ENCODE assay signal across 15 mouse cellular contexts in genomic region chr9:35340263-35340573, GRCm38 (mm10).
DNase-seq lines count a peak whose midpoint lies in the region; ATAC-seq and TF ChIP-seq lines count a peak whose summit lies in the region.
"Had no signal": no experiment of that assay in that cellular context is flagged by ENCODE, and none has a peak within 500 bp of the region (broad histone marks: within the 10 kb centered on the region; RNA-seq: fewer than 3 reads in every experiment).

No protein-coding gene starts in this region.

- H3K9ac ChIP-seq in heart, embryonic 12.5 days, result no peak overlapping the region
- no peak overlapping the region for H3K9ac ChIP-seq in embryonic facial prominence, embryonic 12.5 days
- H3K9ac ChIP-seq in limb, embryonic 12.5 days (replicated peaks), result no peak overlapping the region
- no peak overlapping the region for H3K9ac ChIP-seq in hindbrain, embryonic 16.5 days (ENCODE audit: low read depth, low read length)
- H3K9ac ChIP-seq: hindbrain, embryonic 13.5 days; liver, embryonic 14.5 days; lung, embryonic 15.5 days; midbrain, embryonic 12.5 days had no signal

- 59% methylated on average over 4 of the region's 4 CpGs for WGBS in heart, embryonic 12.5 days
- WGBS in embryonic facial prominence, embryonic 12.5 days, result 68% methylated on average over 4 of the region's 4 CpGs
- WGBS in limb, embryonic 12.5 days, result 52% methylated on average over 4 of the region's 4 CpGs
- 90% methylated on average over 4 of the region's 4 CpGs for WGBS in hindbrain, embryonic 16.5 days

- H3K4me3 ChIP-seq in heart, embryonic 12.5 days, result no peak overlapping the region
- H3K4me3 ChIP-seq in C2C12 (ENCODE audit: insufficient read depth, poor library complexity, severe bottlenecking), result no peak overlapping the region
- no peak overlapping the region for H3K4me3 ChIP-seq in embryonic facial prominence, embryonic 12.5 days
- H3K4me3 ChIP-seq in limb, embryonic 12.5 days (replicated peaks), result no peak overlapping the region
- H3K4me3 ChIP-seq in hindbrain, embryonic 16.5 days (ENCODE audit: low read length), result no peak overlapping the region
- H3K4me3 ChIP-seq: hindbrain, embryonic 13.5 days; lung, embryonic 15.5 days; midbrain, embryonic 12.5 days had no signal

- no peak overlapping the region for H3K4me2 ChIP-seq in heart, embryonic 12.5 days
- no peak overlapping the region for H3K4me2 ChIP-seq in embryonic facial prominence, embryonic 12.5 days (replicated peaks)
- H3K4me2 ChIP-seq in limb, embryonic 12.5 days, result peak overlapping the region; percentile 7; the same call in 1 of the 2 replicates
- no peak overlapping the region for H3K4me2 ChIP-seq in hindbrain, embryonic 16.5 days (ENCODE audit: low read length)
- H3K4me2 ChIP-seq: hindbrain, embryonic 13.5 days; lung, embryonic 15.5 days; midbrain, embryonic 12.5 days had no signal

- no peak for DNase-seq in heart, postnatal 14 days
- no peak for DNase-seq in cerebellum, adult 18-20 months
- DNase-seq: adrenal gland, adult 2 months; kidney, adult 8-10 months; kidney, postnatal 25 days; lung, postnatal 4 days had no signal

- no peaks in the 10 kb centered on the region for H3K79me2 ChIP-seq in C2C12 (ENCODE audit: control insufficient read depth, insufficient read depth)

- no peaks in the 10 kb centered on the region for H3K36me3 ChIP-seq in heart, embryonic 12.5 days
- H3K36me3 ChIP-seq in C2C12 (ENCODE audit: control insufficient read depth, insufficient read depth), result no peaks in the 10 kb centered on the region
- no peaks in the 10 kb centered on the region for H3K36me3 ChIP-seq in embryonic facial prominence, embryonic 12.5 days
- no peaks in the 10 kb centered on the region for H3K36me3 ChIP-seq in limb, embryonic 12.5 days
- H3K36me3 ChIP-seq in hindbrain, embryonic 16.5 days (ENCODE audit: control insufficient read depth, insufficient read depth, low read length), result no peaks in the 10 kb centered on the region
- H3K36me3 ChIP-seq: hindbrain, embryonic 13.5 days; lung, embryonic 15.5 days; midbrain, embryonic 12.5 days had no signal

- peak overlapping the region; percentile 37 for H3ac ChIP-seq in C2C12 (ENCODE audit: control insufficient read depth, insufficient read length, low read depth)

- peaks cover 86% of the 10 kb centered on the region for H3K4me1 ChIP-seq in heart, embryonic 12.5 days (replicated peaks)
- H3K4me1 ChIP-seq in embryonic facial prominence, embryonic 12.5 days, result peaks cover 70% of the 10 kb centered on the region
- H3K4me1 ChIP-seq in limb, embryonic 12.5 days (replicated peaks), result peaks cover 81% of the 10 kb centered on the region
- H3K4me1 ChIP-seq in hindbrain, embryonic 16.5 days (ENCODE audit: control insufficient read depth, insufficient read depth, low read depth, low read length), result peaks cover 4% of the 10 kb centered on the region

- H3K27ac ChIP-seq in heart, embryonic 12.5 days (ENCODE audit: poor library complexity, severe bottlenecking), result peak overlapping the region; percentile 28; the same call in 1 of the 2 replicates
- H3K27ac ChIP-seq in embryonic facial prominence, embryonic 12.5 days, result peak overlapping the region; percentile 52; the same call in 1 of the 2 replicates
- H3K27ac ChIP-seq in limb, embryonic 12.5 days, result peak overlapping the region; percentile 94
- H3K27ac ChIP-seq in hindbrain, embryonic 16.5 days (ENCODE audit: low read depth, low read length), result no peak overlapping the region
- H3K27ac ChIP-seq: hindbrain, embryonic 13.5 days; liver, embryonic 14.5 days had no signal

- ATAC-seq in heart, embryonic 12.5 days (ENCODE audit: insufficient number of reproducible peaks, low FRiP score), result no peak
- no peak for ATAC-seq in embryonic facial prominence, embryonic 12.5 days (ENCODE audit: insufficient number of reproducible peaks, insufficient read depth, low FRiP score, low TSS enrichment)
- no peak for ATAC-seq in limb, embryonic 12.5 days (ENCODE audit: insufficient number of reproducible peaks, insufficient read depth, low FRiP score, low TSS enrichment, low read depth)
- no peak for ATAC-seq in hindbrain, embryonic 16.5 days

- H3K27me3 ChIP-seq in heart, embryonic 12.5 days (replicated peaks), result no peaks in the 10 kb centered on the region
- no peaks in the 10 kb centered on the region for H3K27me3 ChIP-seq in C2C12 (ENCODE audit: control insufficient read depth, insufficient read depth, insufficient read length)
- H3K27me3 ChIP-seq in embryonic facial prominence, embryonic 12.5 days, result no peaks in the 10 kb centered on the region
- H3K27me3 ChIP-seq in limb, embryonic 12.5 days, result no peaks in the 10 kb centered on the region
- peaks cover 5% of the 10 kb centered on the region for H3K27me3 ChIP-seq in hindbrain, embryonic 16.5 days (replicated peaks; ENCODE audit: control insufficient read depth, insufficient read depth, low read length)

- H3K79me3 ChIP-seq in C2C12 (ENCODE audit: low read depth), result no peaks in the 10 kb centered on the region

- intact Hi-C loops in heart, postnatal 14 days (cut with DNase I), result no loop called here

- no peaks in the 10 kb centered on the region for H3K9me3 ChIP-seq in heart, embryonic 12.5 days (replicated peaks)
- H3K9me3 ChIP-seq in embryonic facial prominence, embryonic 12.5 days, result no peaks in the 10 kb centered on the region
- H3K9me3 ChIP-seq in limb, embryonic 12.5 days, result no peaks in the 10 kb centered on the region
- H3K9me3 ChIP-seq in hindbrain, embryonic 16.5 days (ENCODE audit: control insufficient read depth, low read length), result no peaks in the 10 kb centered on the region
- H3K9me3 ChIP-seq: hindbrain, embryonic 13.5 days; lung, embryonic 15.5 days; midbrain, embryonic 12.5 days had no signal

- no peak for TF ChIP-seq CTCF in C2C12 (IDR thresholded peaks at IDR 0.05; ENCODE audit: control insufficient read depth, insufficient read depth, insufficient read length)

TF ChIP-seq in C2C12, 6 proteins besides CTCF, POLR2A, EP300 and RAD21:
- TF ChIP-seq CEBPB (IDR thresholded peaks at IDR 0.05; ENCODE audit: low read depth) (no peak), MYOD1 (IDR thresholded peaks at IDR 0.05; ENCODE audit: control insufficient read depth, insufficient read length, low read depth) (no peak), FOSL1 (IDR thresholded peaks at IDR 0.05; ENCODE audit: insufficient read depth, low read length, poor library complexity, severe bottlenecking) (no peak)
